Mouse (Mus musculus) left cerebral cortex, adult 2 months (tissue): ENCODE measurements at regions not wholly inside any gene's neighbourhood (a gene's known extent, or its start where the extent isn't known, plus 50 kb on each side); places are given as distances from the start of the nearest gene placed in this dataset.

Source experiments
- DNase-seq, 2 experiments: peaks; one replicate each; pipeline ENCODE4 v3.0.0; 2021 to 2022; ENCODE audit warnings: low spot score in 2 of 2, mixed read lengths in 1 of 2; ENCODE audit errors: extremely low spot score in 1 of 2
- H3K27ac ChIP-seq: fragments of 200-600 bp; 2 replicates; pipeline ENCODE4 v1.8.1; 2022
- H3K4me3 ChIP-seq: fragments of 200-600 bp; 2 replicates; pipeline ENCODE4 v1.8.1; 2022
- CTCF ChIP-seq: fragments of 200-600 bp; IDR thresholded peaks from 2 replicates; pipeline ENCODE4 v1.8.1; 2022; ENCODE audit warnings: antibody characterized with exemption, mild to moderate bottlenecking, moderate library complexity
- intact Hi-C: fragments of 180-260 bp; cut with DNase I; formaldehyde crosslinking; loops from one replicate; pipeline ENCODE4 v1.15.1; 2025

DNA sequence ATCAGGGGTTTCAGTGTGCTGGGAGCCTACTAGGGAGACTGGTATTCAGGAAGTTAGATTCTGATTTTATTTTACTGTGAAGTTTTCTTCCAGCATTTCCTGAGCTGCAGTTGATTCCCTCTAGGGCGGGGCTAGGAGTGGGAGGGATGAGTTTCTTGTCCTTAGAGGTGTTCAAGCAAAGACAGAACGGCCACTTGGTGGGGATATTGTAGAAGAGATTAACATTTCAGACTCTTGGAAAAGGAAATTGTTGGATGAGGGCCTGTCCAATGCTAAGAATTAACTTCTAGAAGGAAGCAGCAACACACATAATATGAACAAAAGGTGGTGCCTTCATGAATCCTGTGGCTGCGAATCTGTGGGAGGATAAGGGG, 230.1 kb upstream of the Chd6 start:
- peak; percentile 16 to 19 for DNase-seq

DNA sequence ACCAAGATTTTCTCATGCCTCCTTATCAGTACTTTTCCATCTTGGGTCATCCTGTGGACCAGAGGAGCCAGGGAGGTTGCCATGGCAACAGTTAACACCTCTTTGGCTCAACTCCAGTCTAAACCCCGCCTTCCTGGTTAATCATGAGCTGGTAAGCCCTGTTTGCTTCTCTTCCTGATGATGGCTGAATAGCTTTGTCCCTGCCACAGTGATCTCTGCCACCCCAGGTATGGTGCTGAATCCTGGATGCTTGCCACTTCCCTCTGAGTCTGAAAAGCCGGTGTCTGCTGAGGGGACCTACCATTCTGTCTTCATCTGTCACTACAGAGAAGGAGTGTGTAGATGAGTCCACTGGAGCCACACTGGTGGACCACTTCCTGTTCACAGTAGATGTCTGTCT, 223.8 kb upstream of the Chd6 start:
- DNase-seq, result no peak
- H3K27ac ChIP-seq, result no peak overlapping the region
- no peak overlapping the region for H3K4me3 ChIP-seq
- intact Hi-C loops, result loop anchor here (10.0 kb wide), 2 partner anchors 1332 to 1582 kb away; partner anchors contain the start of gene Ptprt
- TF ChIP-seq CTCF, result no peak

More for the DNA sequence above, 230.1 kb upstream of the Chd6 start:
- peak; percentile 47 for TF ChIP-seq CTCF
- Histone ChIP-seq H3K4me3 (no peak overlapping the region), H3K27ac (no peak overlapping the region)
- intact Hi-C loops, result loop anchor here (10.0 kb wide), 2 partner anchors 1326 to 1576 kb away; partner anchors contain the start of gene Ptprt

DNA sequence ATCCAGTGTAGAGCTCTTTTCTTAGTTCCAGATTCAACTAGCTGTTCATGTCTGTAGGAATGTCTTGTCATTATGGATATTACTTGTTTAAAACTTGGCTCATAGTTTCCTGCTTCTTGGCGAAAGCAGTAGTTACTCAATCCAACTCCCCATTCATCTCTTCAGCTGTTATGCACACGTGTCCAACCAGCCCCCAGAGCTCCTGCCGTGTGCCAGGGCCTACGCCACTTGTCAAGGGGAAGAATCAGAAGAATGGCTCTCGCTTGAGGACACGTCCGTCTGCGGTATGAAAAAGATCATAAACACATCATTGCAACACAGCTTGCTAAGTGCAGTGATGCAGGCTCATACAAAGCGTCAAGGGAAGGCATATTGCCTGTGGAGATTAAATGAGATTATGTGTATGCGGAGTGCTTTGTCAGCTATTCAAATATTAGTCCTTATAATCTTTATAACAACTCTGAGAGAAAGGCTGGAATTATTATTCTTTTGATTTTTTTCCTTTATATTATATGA, 223.0 kb upstream of the Chd6 start:
- no peak for TF ChIP-seq CTCF
- no peak for DNase-seq
- intact Hi-C loops, result loop anchor here (10.0 kb wide), 2 partner anchors 1333 to 1583 kb away; partner anchors contain the start of gene Ptprt
- Histone ChIP-seq H3K27ac (no peak overlapping the region), H3K4me3 (no peak overlapping the region)

DNA sequence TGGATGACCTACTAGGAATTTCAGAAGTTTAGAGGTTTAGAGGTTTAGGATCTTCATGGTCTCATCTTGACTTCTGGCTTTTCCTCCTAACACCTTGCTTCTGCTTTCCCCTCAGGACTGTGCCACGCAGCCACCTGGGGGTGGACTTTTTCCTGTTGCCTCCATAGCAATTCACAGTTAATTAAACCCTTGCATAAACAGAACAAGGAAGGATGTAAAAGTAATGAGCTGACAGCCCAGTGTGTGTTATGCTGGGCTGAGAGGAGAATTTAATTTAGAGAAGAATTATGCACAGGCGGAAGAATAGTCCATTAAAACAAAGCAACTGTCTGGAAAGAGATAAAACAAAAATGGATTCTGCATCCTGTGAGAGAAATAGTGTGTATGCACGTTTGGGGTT, 193.9 kb upstream of the Chd6 start:
- Histone ChIP-seq H3K4me3 (no peak overlapping the region), H3K27ac (no peak overlapping the region)
- no peak for TF ChIP-seq CTCF
- no peak for DNase-seq
- intact Hi-C loops, result no loop called here

DNA sequence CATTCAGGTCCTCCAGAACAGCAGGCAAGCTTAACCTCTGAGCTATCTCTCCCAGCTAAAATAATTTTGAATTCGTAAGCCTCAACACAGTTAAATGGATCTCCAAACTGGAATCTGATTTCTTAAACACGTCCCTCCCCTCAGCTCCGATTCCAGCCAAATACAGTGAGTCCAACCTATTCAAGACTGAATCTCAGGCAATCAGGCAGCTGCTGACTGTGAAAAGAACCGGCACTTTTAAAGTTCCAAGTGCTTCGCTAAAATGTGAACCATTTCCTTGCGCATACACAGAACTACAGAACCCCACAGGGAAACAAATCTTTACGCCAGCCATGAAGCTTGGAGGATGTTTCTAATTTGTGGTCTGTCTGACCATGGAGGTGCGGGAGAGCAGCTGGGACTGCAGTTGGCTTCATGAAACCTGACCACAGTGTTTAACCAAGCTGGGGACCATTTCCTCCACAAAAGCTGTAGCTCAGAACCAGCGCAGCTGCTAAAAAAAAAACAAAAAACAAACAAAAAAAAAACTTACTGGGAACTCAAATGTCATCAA, 160.1 kb upstream of the Chd6 start:
- intact Hi-C loops, result no loop called here

DNA sequence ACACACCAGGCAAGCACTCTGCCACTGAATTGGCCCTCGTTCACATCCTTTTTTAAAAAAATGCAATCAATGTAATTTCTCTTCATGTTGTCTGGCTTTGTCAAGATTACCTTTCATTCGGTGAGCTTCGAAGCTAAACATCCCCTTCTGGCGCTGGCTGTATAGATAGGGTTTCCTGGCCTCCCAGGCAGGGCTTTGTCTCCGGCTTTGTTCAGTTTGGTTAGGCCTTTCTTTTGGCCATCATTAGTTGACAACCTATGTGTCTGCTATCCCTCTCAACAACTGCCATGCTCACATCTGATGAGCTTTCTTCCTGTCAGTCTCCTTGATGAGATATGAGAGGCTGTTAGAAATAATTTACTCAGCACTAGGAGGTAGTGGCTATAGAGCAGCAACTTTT, 157.6 kb upstream of the Chd6 start:
- Histone ChIP-seq H3K27ac (no peak overlapping the region), H3K4me3 (no peak overlapping the region)
- TF ChIP-seq CTCF, result no peak
- DNase-seq, result no peak
- intact Hi-C loops, result no loop called here

More for the DNA sequence above, 160.1 kb upstream of the Chd6 start:
- no peak for TF ChIP-seq CTCF
- DNase-seq, result no peak
- Histone ChIP-seq H3K27ac (no peak overlapping the region), H3K4me3 (no peak overlapping the region)

DNA sequence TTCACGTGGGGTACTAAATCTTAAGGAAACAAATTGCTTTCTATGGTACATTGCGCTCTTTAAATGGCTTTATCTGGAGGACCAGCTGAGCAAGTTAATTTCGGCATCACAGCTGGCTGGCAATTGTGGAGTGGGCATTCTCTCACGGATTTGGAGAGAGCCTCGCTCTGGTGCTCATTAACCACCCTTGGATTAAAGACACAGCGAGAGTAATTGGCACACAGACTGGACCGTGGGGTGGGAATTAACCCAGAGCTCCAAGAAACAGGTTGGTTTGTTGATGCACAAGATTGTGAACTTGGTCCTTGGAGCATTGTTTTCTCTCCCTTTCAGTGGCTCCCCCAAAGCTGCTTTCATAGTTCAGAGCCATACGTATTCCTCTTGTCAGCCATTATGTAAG, 156.3 kb upstream of the Chd6 start:
- Histone ChIP-seq H3K27ac (no peak overlapping the region), H3K4me3 (no peak overlapping the region)
- intact Hi-C loops, result no loop called here
- TF ChIP-seq CTCF, result no peak
- no peak for DNase-seq

DNA sequence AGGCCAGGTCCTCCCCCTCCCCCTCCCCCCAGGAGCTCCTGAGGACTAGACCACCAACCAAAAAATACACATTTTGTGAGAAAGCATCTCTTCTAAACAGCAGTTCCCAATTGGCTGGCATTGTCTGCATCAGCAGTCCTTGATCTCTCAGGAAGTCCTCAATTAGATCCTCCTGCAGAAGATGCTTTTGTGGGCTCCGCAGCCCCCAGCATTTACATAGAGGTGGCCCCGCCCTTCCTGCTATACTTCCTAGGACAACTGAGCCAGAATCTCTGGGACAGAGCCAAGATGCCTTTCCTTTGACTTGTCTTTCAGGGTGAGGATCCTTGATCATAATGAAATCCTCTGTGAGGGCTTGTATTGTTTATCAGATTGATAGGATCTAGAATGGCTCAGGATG, 143.9 kb upstream of the Chd6 start:
- H3K4me3 ChIP-seq, result no peak overlapping the region
- intact Hi-C loops, result no loop called here
- no peak for DNase-seq
- TF ChIP-seq CTCF, result no peak
- no peak overlapping the region for H3K27ac ChIP-seq

DNA sequence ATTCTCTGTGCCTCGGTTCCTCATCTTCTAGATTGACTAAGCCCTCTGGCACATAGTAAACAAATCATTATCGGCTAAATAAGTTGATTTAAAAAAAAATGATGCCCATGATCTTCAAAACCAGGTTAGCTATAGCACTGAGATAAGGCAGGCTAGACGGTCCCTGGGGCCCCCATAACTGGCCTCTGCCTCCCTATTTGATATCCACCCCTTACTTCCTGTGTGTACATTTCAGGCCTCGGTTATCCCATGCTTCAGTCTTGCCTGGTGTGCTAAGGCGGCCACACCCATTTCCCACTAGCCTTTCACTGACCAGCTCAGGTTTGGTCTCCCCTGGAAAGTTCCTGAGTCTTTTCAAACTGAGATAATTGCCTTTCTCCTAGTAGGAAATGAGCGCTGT, 132.8 kb upstream of the Chd6 start:
- TF ChIP-seq CTCF, result no peak
- intact Hi-C loops, result no loop called here

DNA sequence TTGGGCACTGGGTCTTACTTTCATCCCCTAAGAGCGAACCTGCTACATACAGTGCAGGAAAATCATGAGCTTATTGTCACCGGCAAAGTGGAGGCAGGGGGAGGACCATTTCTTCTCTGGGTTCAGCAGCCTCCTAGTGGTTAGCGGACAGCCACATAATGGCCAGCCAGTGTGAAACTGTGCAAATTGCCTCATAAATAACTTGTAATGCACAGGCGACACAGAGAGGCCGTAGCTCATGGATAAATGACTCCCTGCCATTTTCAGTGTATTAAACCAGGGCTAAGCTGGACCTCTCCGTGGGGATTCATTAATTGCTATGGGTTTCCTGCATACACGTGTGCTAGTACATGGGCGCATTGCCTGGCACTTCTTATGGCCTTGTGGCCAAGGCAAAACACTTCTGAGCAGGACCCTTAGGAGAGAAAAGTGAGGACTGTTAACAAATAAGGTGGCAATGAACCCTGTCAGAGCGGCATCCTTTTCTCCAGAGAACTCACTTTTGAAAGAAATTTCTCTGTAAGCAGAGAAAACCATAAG, 128.5 kb upstream of the Chd6 start:
- intact Hi-C loops, result no loop called here
- TF ChIP-seq CTCF, result no peak
- DNase-seq, result no peak
- H3K27ac ChIP-seq, result no peak overlapping the region
- no peak overlapping the region for H3K4me3 ChIP-seq

More for the DNA sequence above, 132.8 kb upstream of the Chd6 start:
- Histone ChIP-seq H3K27ac (no peak overlapping the region), H3K4me3 (no peak overlapping the region)
- no peak for DNase-seq

DNA sequence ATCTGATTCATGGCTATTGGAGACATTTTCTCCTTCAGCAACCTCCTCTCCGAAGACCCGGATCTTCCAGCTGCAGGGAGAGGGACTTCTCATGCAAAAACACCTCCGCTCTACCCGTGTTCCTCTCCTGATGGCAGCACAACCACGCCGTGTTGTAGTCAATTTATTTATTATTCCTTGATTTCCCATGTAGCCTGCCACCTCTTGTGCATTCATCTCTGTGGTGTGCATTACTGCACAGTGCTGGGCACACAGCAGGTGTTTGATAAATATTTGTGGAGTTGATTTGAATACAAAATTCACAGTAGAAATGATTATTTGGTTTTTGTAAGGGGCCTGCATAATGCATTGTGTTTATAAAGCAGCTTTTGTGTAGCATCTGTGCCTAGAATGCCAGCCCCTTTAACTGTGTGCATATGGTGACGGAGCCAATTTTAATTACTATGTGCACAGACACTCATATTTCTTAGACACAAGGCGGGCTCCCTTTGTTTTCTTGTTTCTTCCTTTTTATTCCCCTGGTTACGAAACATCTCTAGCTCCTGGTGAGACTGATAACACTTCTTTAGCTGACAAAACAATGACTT, 124.4 kb upstream of the Chd6 start:
- H3K4me3 ChIP-seq, result no peak overlapping the region
- no peak for DNase-seq
- intact Hi-C loops, result no loop called here
- TF ChIP-seq CTCF, result no peak
- H3K27ac ChIP-seq, result no peak overlapping the region

DNA sequence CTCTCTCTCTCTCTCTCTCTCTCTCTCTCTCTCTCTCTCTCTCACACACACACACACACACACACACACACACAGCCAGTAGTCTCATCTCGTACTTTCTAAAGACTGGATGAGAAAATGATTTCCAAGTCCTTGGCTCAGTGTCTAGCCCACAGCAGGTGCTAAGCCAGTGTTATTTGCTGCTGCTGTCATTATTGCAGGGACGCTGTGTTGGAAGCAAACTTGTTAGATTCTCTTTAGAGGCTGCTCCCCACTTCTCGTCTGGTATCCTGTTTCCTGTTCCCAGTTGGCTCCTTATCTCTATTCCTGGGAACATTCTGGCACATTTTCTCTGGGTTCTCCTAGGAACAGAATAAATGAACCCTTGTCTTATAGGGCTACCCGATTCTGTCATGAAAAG, 122.5 kb upstream of the Chd6 start:
- intact Hi-C loops, result no loop called here
- Histone ChIP-seq H3K4me3 (no peak overlapping the region), H3K27ac (no peak overlapping the region)
- TF ChIP-seq CTCF, result no peak
- no peak for DNase-seq

DNA sequence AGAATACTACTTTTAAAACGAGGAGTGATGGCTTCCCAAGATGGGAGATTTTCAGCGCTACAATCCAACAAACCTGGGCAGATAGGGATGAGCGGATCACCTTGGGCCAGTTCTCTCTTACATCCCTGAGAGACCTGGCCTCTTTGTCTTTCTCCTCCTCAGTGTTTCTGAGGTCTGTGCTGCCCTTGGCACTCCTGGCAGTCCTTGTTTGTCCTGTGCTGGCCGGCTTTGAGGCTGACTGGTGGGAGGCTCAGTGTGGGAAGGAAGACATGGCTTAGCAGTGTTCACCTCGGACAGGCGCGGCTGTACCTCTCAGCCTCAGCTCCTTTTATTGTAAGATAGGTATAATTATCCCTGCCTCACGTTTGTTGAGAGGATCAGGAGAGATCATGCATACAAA, 106.9 kb upstream of the Chd6 start:
- intact Hi-C loops, result no loop called here
- Histone ChIP-seq H3K4me3 (no peak overlapping the region), H3K27ac (no peak overlapping the region)
- no peak for TF ChIP-seq CTCF
- DNase-seq, result no peak
